Mouse (Mus musculus) hindbrain, embryonic 15.5 days (tissue): ENCODE measurements around the gene Rhbg. TPM values are rescaled to one million over a fixed set of nuclear protein-coding genes. Genes with fewer than 3 reads are reported as not detected.

ENCODE experiments used
- ATAC-seq: fragments of 200-750 bp; cut with Nextera tagmentation; 2 replicates; pipeline ENCODE4 v1.8.0; 2017; ENCODE audit warnings: low read depth, moderate number of reproducible peaks, moderate TSS enrichment; ENCODE audit not compliant: low FRiP score
- H3K27ac ChIP-seq: fragments of 300-500 bp; sonication (generic); replicated peaks from 2 replicates; pipeline ENCODE4 v1.5.1; 2015; ENCODE audit warnings: mild to moderate bottlenecking, inconsistent platforms
- H3K27me3 ChIP-seq: fragments of 300-500 bp; sonication (generic); 2 replicates; pipeline ENCODE4 v1.6.1; 2015; ENCODE audit warnings: control low read depth, inconsistent platforms
- H3K36me3 ChIP-seq: fragments of 300-500 bp; sonication (generic); 2 replicates; pipeline ENCODE4 v1.6.1; 2015; ENCODE audit warnings: control low read depth, inconsistent platforms
- H3K4me1 ChIP-seq: fragments of 300-500 bp; sonication (generic); replicated peaks from 2 replicates; pipeline ENCODE4 v1.6.1; 2015; ENCODE audit warnings: control low read depth, inconsistent platforms
- H3K4me2 ChIP-seq: fragments of 300-500 bp; sonication (generic); 2 replicates; pipeline ENCODE4 v1.6.1; 2015; ENCODE audit warnings: moderate library complexity, mild to moderate bottlenecking, inconsistent platforms
- H3K4me3 ChIP-seq: fragments of 300-500 bp; sonication (generic); 2 replicates; pipeline ENCODE4 v1.5.1; 2015; ENCODE audit warnings: mild to moderate bottlenecking, inconsistent platforms
- H3K9ac ChIP-seq: fragments of 300-500 bp; sonication (generic); 2 replicates; pipeline ENCODE4 v1.6.1; 2015; ENCODE audit warnings: inconsistent platforms
- H3K9me3 ChIP-seq: fragments of 300-500 bp; sonication (generic); 2 replicates; pipeline ENCODE4 v1.6.1; 2016; ENCODE audit warnings: control low read depth, inconsistent platforms
- WGBS: fragments of 180-500 bp; shearing (Covaris S2); methylation state at CpG from one replicate; pipeline ENCODE4 v1.1.7; 2015; 5-methylcytosine and 5-hydroxymethylcytosine counted together
- polyA plus RNA-seq: library from polyadenylated mRNA; unstranded; fragments of >200 nt; fragmentation: Nextera tagmentation; extraction: Ambion mirVana; gene quantifications from 2 replicates; pipeline ENCODE4 v1.2.1, GENCODE M21; 2015

Gene Rhbg
- polyA plus RNA-seq, 1 experiment from 2014 or later: 0.60 TPM

GRCm38 (mm10) chr3:88248406-88248805, 6.1 kb downstream of the Rhbg start:
- Histone ChIP-seq H3K36me3 (no peaks in the 10 kb centered on the region), H3K27me3 (peaks cover 4% of the 10 kb centered on the region), H3K4me3 (no peak overlapping the region), H3K4me1 (peaks cover 6% of the 10 kb centered on the region), H3K27ac (no peak overlapping the region), H3K9me3 (no peaks in the 10 kb centered on the region), H3K4me2 (no peak overlapping the region), H3K9ac (no peak overlapping the region)
- ATAC-seq: no peak
- 58% methylated on average over 11 of the region's 11 CpGs for WGBS

- Histone ChIP-seq H3K36me3 (no peaks in the 10 kb centered on the region), H3K9ac (no peak overlapping the region), H3K9me3 (no peaks in the 10 kb centered on the region), H3K4me2 (no peak overlapping the region), H3K4me3 (no peak overlapping the region), H3K4me1 (peaks cover 13% of the 10 kb centered on the region), H3K27me3 (no peaks in the 10 kb centered on the region), H3K27ac (no peak overlapping the region)
- ATAC-seq: no peak
- 65% methylated on average over 9 of the region's 9 CpGs for WGBS
Measured at GRCm38 (mm10) chr3:88247666-88248065, 6.8 kb downstream of the Rhbg start.

- no peaks in the 10 kb centered on the region for H3K27me3 ChIP-seq
- WGBS: 18% methylated on average over 13 of the region's 13 CpGs
- no peak overlapping the region for H3K4me2 ChIP-seq
- no peaks in the 10 kb centered on the region for H3K36me3 ChIP-seq
- H3K9me3 ChIP-seq: no peaks in the 10 kb centered on the region
- H3K9ac ChIP-seq: no peak overlapping the region
- ATAC-seq: no peak
- no peak overlapping the region for H3K4me3 ChIP-seq
- H3K27ac ChIP-seq: no peak overlapping the region
- H3K4me1 ChIP-seq: peaks cover 30% of the 10 kb centered on the region
Measured at GRCm38 (mm10) chr3:88245811-88246210, 8.7 kb downstream of the Rhbg start.

- H3K9me3 ChIP-seq: no peaks in the 10 kb centered on the region
- H3K27ac ChIP-seq: no peak overlapping the region
- no peak overlapping the region for H3K4me3 ChIP-seq
- H3K36me3 ChIP-seq: no peaks in the 10 kb centered on the region
- no peak for ATAC-seq
- no peak overlapping the region for H3K4me2 ChIP-seq
- H3K9ac ChIP-seq: no peak overlapping the region
- H3K4me1 ChIP-seq: peaks cover 35% of the 10 kb centered on the region
- 10% methylated on average over 2 of the region's 2 CpGs for WGBS
- H3K27me3 ChIP-seq: peaks cover 8% of the 10 kb centered on the region
Measured at GRCm38 (mm10) chr3:88244071-88244470, 10.4 kb downstream of the Rhbg start.

- H3K4me1 ChIP-seq: peaks cover 48% of the 10 kb centered on the region
- WGBS: under 1% methylated on average over 13 of the region's 13 CpGs
- H3K27me3 ChIP-seq: peaks cover 8% of the 10 kb centered on the region
Measured at GRCm38 (mm10) chr3:88242531-88242930, 12.0 kb downstream of the Rhbg start.

GRCm38 (mm10) chr3:88241045-88241786, 13.3 kb downstream of the Rhbg start:
- ATAC-seq: peak; percentile 28; the same call in 1 of the 2 replicates
- WGBS: 3% methylated on average over 47 of the region's 48 CpGs
- Histone ChIP-seq H3K4me1 (peaks cover 61% of the 10 kb centered on the region), H3K27me3 (peaks cover 8% of the 10 kb centered on the region), H3K4me2 (peak overlapping the region; percentile 45), H3K9me3 (no peaks in the 10 kb centered on the region), H3K27ac (peak overlapping the region; percentile 79), H3K36me3 (no peaks in the 10 kb centered on the region), H3K9ac (peak overlapping the region; percentile 7; the same call in 1 of the 2 replicates), H3K4me3 (peak overlapping the region; percentile 15; the same call in 1 of the 2 replicates)

More at GRCm38 (mm10) chr3:88242531-88242930, 12.0 kb downstream of the Rhbg start:
- H3K9ac ChIP-seq: no peak overlapping the region
- peak; percentile 49 for ATAC-seq
- H3K4me3 ChIP-seq: no peak overlapping the region
- H3K4me2 ChIP-seq: peak overlapping the region; percentile 42
- no peaks in the 10 kb centered on the region for H3K9me3 ChIP-seq
- H3K36me3 ChIP-seq: no peaks in the 10 kb centered on the region
- H3K27ac ChIP-seq: peak overlapping the region; percentile 79

- ATAC-seq: no peak
- H3K27ac ChIP-seq: peak overlapping the region; percentile 79
- no peaks in the 10 kb centered on the region for H3K9me3 ChIP-seq
- H3K36me3 ChIP-seq: no peaks in the 10 kb centered on the region
- H3K27me3 ChIP-seq: peaks cover 8% of the 10 kb centered on the region
- peaks cover 65% of the 10 kb centered on the region for H3K4me1 ChIP-seq
- H3K4me2 ChIP-seq: no peak overlapping the region
- no peak overlapping the region for H3K9ac ChIP-seq
- H3K4me3 ChIP-seq: no peak overlapping the region
- WGBS: 39% methylated on average over 4 of the region's 4 CpGs
Measured at GRCm38 (mm10) chr3:88239446-88239845, 15.1 kb downstream of the Rhbg start.

- Histone ChIP-seq H3K4me1 (peaks cover 67% of the 10 kb centered on the region), H3K4me2 (no peak overlapping the region), H3K4me3 (no peak overlapping the region), H3K36me3 (no peaks in the 10 kb centered on the region), H3K27me3 (peaks cover 8% of the 10 kb centered on the region), H3K27ac (peak overlapping the region; percentile 79), H3K9ac (no peak overlapping the region), H3K9me3 (no peaks in the 10 kb centered on the region)
- WGBS: 24% methylated on average over 8 of the region's 8 CpGs
- ATAC-seq: peak; percentile 85
Measured at GRCm38 (mm10) chr3:88238866-88239391, 15.6 kb downstream of the Rhbg start.

GRCm38 (mm10) chr3:88237556-88238194, 16.8 kb downstream of the Rhbg start:
- H3K36me3 ChIP-seq: no peaks in the 10 kb centered on the region
- no peaks in the 10 kb centered on the region for H3K9me3 ChIP-seq
- 9% methylated on average over 10 of the region's 10 CpGs for WGBS
- peak overlapping the region; percentile 67 for H3K27ac ChIP-seq
- peaks cover 66% of the 10 kb centered on the region for H3K4me1 ChIP-seq
- no peak overlapping the region for H3K4me2 ChIP-seq
- no peak overlapping the region for H3K9ac ChIP-seq
- peaks cover 8% of the 10 kb centered on the region for H3K27me3 ChIP-seq
- no peak for ATAC-seq
- no peak overlapping the region for H3K4me3 ChIP-seq

GRCm38 (mm10) chr3:88237161-88237555, 17.4 kb downstream of the Rhbg start:
- no peaks in the 10 kb centered on the region for H3K9me3 ChIP-seq
- H3K4me2 ChIP-seq: no peak overlapping the region
- no peak overlapping the region for H3K9ac ChIP-seq
- peaks cover 64% of the 10 kb centered on the region for H3K4me1 ChIP-seq
- ATAC-seq: no peak
- H3K4me3 ChIP-seq: no peak overlapping the region
- WGBS: 23% methylated on average over 6 of the region's 6 CpGs
- H3K27me3 ChIP-seq: peaks cover 8% of the 10 kb centered on the region
- H3K36me3 ChIP-seq: no peaks in the 10 kb centered on the region
- H3K27ac ChIP-seq: peak overlapping the region; percentile 67

GRCm38 (mm10) chr3:88235616-88236015, 18.9 kb downstream of the Rhbg start:
- Histone ChIP-seq H3K4me1 (peaks cover 66% of the 10 kb centered on the region), H3K27me3 (peaks cover 6% of the 10 kb centered on the region), H3K27ac (peak overlapping the region; percentile 20)

GRCm38 (mm10) chr3:88235216-88235615, 19.3 kb downstream of the Rhbg start:
- Histone ChIP-seq H3K9me3 (no peaks in the 10 kb centered on the region), H3K4me3 (no peak overlapping the region), H3K4me2 (no peak overlapping the region), H3K36me3 (0 out of 2 replicates have a peak, but pooled peaks cover 2% of the 10 kb centered on the region), H3K4me1 (peaks cover 66% of the 10 kb centered on the region), H3K27me3 (peaks cover 2% of the 10 kb centered on the region), H3K27ac (peak overlapping the region; percentile 47; the same call in 1 of the 2 replicates), H3K9ac (no peak overlapping the region)
- WGBS: 12% methylated on average over 3 of the region's 3 CpGs
- ATAC-seq: no peak

More at GRCm38 (mm10) chr3:88235616-88236015, 18.9 kb downstream of the Rhbg start:
- 33% methylated on average over 2 of the region's 2 CpGs for WGBS
- Histone ChIP-seq H3K9ac (no peak overlapping the region), H3K4me3 (no peak overlapping the region), H3K4me2 (no peak overlapping the region), H3K36me3 (no peaks in the 10 kb centered on the region), H3K9me3 (no peaks in the 10 kb centered on the region)
- ATAC-seq: no peak
